Mouse (Mus musculus) ES-Bruce4 (cell line): ENCODE data around the gene Swap70. TPM values are rescaled to one million over a fixed set of nuclear protein-coding genes. Genes with fewer than 3 reads are reported as not detected.

Experiments used
- H3K27ac ChIP-seq: 2 replicates; pipeline ENCODE4 v1.5.1; 2012; ENCODE audit warnings: low read length, inconsistent platforms; ENCODE audit not compliant: insufficient read depth
- H3K27me3 ChIP-seq: 2 replicates; pipeline ENCODE4 v1.6.1; 2012; ENCODE audit warnings: mild to moderate bottlenecking, low read length, inconsistent platforms; ENCODE audit not compliant: control insufficient read depth, poor library complexity, insufficient read depth, severe bottlenecking
- H3K36me3 ChIP-seq: 2 replicates; pipeline ENCODE4 v1.6.1; 2012; ENCODE audit warnings: inconsistent platforms, mild to moderate bottlenecking, low read length, moderate library complexity; ENCODE audit not compliant: control insufficient read depth, poor library complexity, insufficient read depth, severe bottlenecking
- H3K4me1 ChIP-seq: one replicate; pipeline ENCODE4 v1.8.1; 2011; ENCODE audit warnings: low read length; ENCODE audit not compliant: control insufficient read depth, insufficient read depth
- H3K4me3 ChIP-seq: 2 replicates; pipeline ENCODE4 v1.5.1; 2011; ENCODE audit warnings: low read depth, mild to moderate bottlenecking, low read length
- H3K9ac ChIP-seq: 2 replicates; pipeline ENCODE4 v1.6.1; 2012; ENCODE audit warnings: low read depth, mild to moderate bottlenecking, inconsistent platforms; ENCODE audit not compliant: poor library complexity, severe bottlenecking
- H3K9me3 ChIP-seq: replicated peaks from 2 replicates; pipeline ENCODE4 v1.6.1; 2012; ENCODE audit warnings: mild to moderate bottlenecking, low read length, inconsistent platforms; ENCODE audit not compliant: control insufficient read depth, poor library complexity, insufficient read depth, severe bottlenecking
- CTCF ChIP-seq: IDR thresholded peaks from one replicate; pipeline ENCODE4 v1.8.1; 2011; ENCODE audit warnings: low read depth, low read length
- EP300 ChIP-seq: IDR thresholded peaks from 2 replicates; pipeline ENCODE4 v1.6.1; 2011; ENCODE audit warnings: low read depth, low read length; ENCODE audit not compliant: insufficient read depth
- POLR2A ChIP-seq: IDR thresholded peaks from one replicate; pipeline ENCODE4 v1.8.1; 2011; ENCODE audit warnings: low read length; ENCODE audit not compliant: insufficient read depth
- polyA plus RNA-seq: library from polyadenylated mRNA; stranded (reverse); fragments of >200 nt; gene quantifications from 2 replicates; pipeline ENCODE4 v1.2.4, GENCODE M21; 2011; ENCODE audit warnings: low read depth; ENCODE audit not compliant: missing spikeins, insufficient read depth, insufficient read length

The Swap70 gene
- polyA plus RNA-seq, 1 experiment = 40.1 TPM

- no peak overlapping the region for H3K4me3 ChIP-seq
- no peaks in the 10 kb centered on the region for H3K4me1 ChIP-seq
- H3K27ac ChIP-seq = no peak overlapping the region
- peaks cover 9% of the 10 kb centered on the region; the same call in 1 of the 2 replicates for H3K36me3 ChIP-seq
- H3K9ac ChIP-seq = no peak overlapping the region
- H3K9me3 ChIP-seq = no peaks in the 10 kb centered on the region
- H3K27me3 ChIP-seq = no peaks in the 10 kb centered on the region
- no peak for TF ChIP-seq POLR2A
- TF ChIP-seq CTCF = no peak
- no peak for TF ChIP-seq EP300
Measured at GRCm38 (mm10) chr7:110283484-110284275, 62.2 kb downstream of the Swap70 start.

- Histone ChIP-seq H3K9ac (no peak overlapping the region), H3K9me3 (no peaks in the 10 kb centered on the region), H3K36me3 (peaks cover 3% of the 10 kb centered on the region; the same call in 1 of the 2 replicates), H3K4me1 (no peaks in the 10 kb centered on the region), H3K27ac (no peak overlapping the region), H3K4me3 (no peak overlapping the region), H3K27me3 (no peaks in the 10 kb centered on the region)
- no peak for TF ChIP-seq CTCF
- TF ChIP-seq POLR2A = no peak
- no peak for TF ChIP-seq EP300
Measured at GRCm38 (mm10) chr7:110285076-110285848, 63.8 kb downstream of the Swap70 start.

GRCm38 (mm10) chr7:110285849-110286151 is 64.3 kb downstream of the Swap70 start:
- H3K9ac ChIP-seq = no peak overlapping the region

GRCm38 (mm10) chr7:110286198-110286732 is 64.8 kb downstream of the Swap70 start:
- Histone ChIP-seq H3K27ac (no peak overlapping the region), H3K27me3 (no peaks in the 10 kb centered on the region), H3K9me3 (no peaks in the 10 kb centered on the region), H3K4me1 (no peaks in the 10 kb centered on the region), H3K36me3 (no peaks in the 10 kb centered on the region), H3K4me3 (no peak overlapping the region), H3K9ac (no peak overlapping the region)
- TF ChIP-seq EP300 (no peak), CTCF (no peak), POLR2A (no peak)

More at GRCm38 (mm10) chr7:110285849-110286151, 64.3 kb downstream of the Swap70 start:
- no peaks in the 10 kb centered on the region for H3K27me3 ChIP-seq
- H3K27ac ChIP-seq = no peak overlapping the region
- H3K4me1 ChIP-seq = no peaks in the 10 kb centered on the region
- peaks cover 3% of the 10 kb centered on the region; the same call in 1 of the 2 replicates for H3K36me3 ChIP-seq
- H3K9me3 ChIP-seq = no peaks in the 10 kb centered on the region
- TF ChIP-seq CTCF = no peak
- TF ChIP-seq EP300 = no peak
- TF ChIP-seq POLR2A = no peak
- no peak overlapping the region for H3K4me3 ChIP-seq

- no peak overlapping the region for H3K27ac ChIP-seq
- no peaks in the 10 kb centered on the region for H3K9me3 ChIP-seq
- no peak overlapping the region for H3K9ac ChIP-seq
- TF ChIP-seq POLR2A = no peak
- no peak for TF ChIP-seq EP300
- peak; percentile 94 for TF ChIP-seq CTCF
- H3K27me3 ChIP-seq = no peaks in the 10 kb centered on the region
- no peaks in the 10 kb centered on the region for H3K36me3 ChIP-seq
- H3K4me1 ChIP-seq = no peaks in the 10 kb centered on the region
- no peak overlapping the region for H3K4me3 ChIP-seq
Measured at GRCm38 (mm10) chr7:110286838-110287475, 65.4 kb downstream of the Swap70 start.
